Mouse (Mus musculus) cortical plate, adult 2 months (tissue): ENCODE data around the gene Ankrd13a.

Experiments used
- CTCF ChIP-seq: fragments of 200-500 bp; IDR thresholded peaks from 2 replicates; pipeline ENCODE4 v1.5.1; 2011; ENCODE audit warnings: mild to moderate bottlenecking, control low read depth, low read length; ENCODE audit not compliant: insufficient read depth; ENCODE audit errors: extremely low read depth
- POLR2A ChIP-seq: fragments of 200-500 bp; IDR thresholded peaks from 2 replicates; pipeline ENCODE4 v1.6.1; 2011; ENCODE audit warnings: mild to moderate bottlenecking, low read length, control low read depth; ENCODE audit not compliant: insufficient read depth; ENCODE audit errors: extremely low read depth

- TF ChIP-seq CTCF (no peak), POLR2A (no peak)
Measured at GRCm38 (mm10) chr5:114801049-114801448, 26.6 kb downstream of the Ankrd13a start.
